Mouse (Mus musculus) left cerebral cortex, postnatal 4 days (tissue): ENCODE data around the gene Syt8. TPM values are rescaled to one million over a fixed set of nuclear protein-coding genes. Genes with fewer than 3 reads are reported as not detected.
"Not testable (repeated sequence)": the region's sequence is repeated elsewhere in the genome, so short reads cannot be mapped to it uniquely, and the experiment has no call there.

Experiments
- DNase-seq: peaks from one replicate; pipeline ENCODE4 v3.0.0-alpha.2; 2022
- intact Hi-C: fragments of 180-260 bp; cut with DNase I; formaldehyde crosslinking; loops from one replicate; pipeline ENCODE4 v1.15.1; 2025
- total RNA-seq, 2 experiments: library from RNA; stranded (reverse); gene quantifications; 2 replicates each; pipeline ENCODE4 v1.2.3; 2021

The Syt8 gene
- not detected for total RNA-seq

DNA sequence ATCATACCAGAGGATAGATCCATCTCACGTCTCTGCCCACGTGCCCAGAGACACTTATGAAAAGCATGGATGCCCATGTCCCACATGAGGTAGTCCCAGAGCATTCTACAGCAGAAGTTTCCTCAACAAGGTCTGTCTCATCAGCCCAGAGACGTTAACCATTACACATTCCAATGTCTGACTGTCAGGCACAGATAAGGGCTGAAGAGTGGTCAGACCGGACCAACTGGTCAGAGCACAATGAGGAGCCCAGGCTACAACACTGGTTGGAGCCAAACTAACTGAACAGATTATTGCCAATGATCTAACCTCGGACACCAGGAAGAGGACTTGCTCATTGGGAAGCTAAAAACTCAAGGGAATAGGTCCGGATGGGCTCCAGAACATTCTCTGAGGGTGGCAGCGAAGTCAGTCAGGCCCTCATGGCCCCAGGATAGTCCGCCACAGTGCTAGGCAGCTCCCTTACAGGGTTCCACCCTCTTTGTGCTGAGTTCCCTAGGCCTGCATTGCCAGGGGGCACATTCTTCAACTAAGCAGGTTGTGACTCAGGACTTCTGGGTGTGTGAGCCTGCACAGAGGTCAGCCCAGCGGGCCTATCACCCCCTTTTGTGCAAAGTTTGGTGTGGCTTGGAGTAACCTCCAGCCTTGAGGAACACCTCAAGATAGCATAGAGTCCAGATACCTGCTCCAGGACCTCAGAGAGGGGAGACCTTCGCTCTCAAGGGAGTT lies at the start of gene Syt8:
Syt8 (plus strand) TSS at position 714 of the 729 bp plus-strand sequence.
- intact Hi-C loops = no loop called here
- no peak for DNase-seq

GRCm38 (mm10) chr7:142385742-142386403 lies 48.8 kb upstream of the Syt8 start:
- DNase-seq = no peak
- intact Hi-C loops = no loop called here

GRCm38 (mm10) chr7:142386621-142387201 lies 47.9 kb upstream of the Syt8 start:
- no peak for DNase-seq
- intact Hi-C loops = no loop called here

DNA sequence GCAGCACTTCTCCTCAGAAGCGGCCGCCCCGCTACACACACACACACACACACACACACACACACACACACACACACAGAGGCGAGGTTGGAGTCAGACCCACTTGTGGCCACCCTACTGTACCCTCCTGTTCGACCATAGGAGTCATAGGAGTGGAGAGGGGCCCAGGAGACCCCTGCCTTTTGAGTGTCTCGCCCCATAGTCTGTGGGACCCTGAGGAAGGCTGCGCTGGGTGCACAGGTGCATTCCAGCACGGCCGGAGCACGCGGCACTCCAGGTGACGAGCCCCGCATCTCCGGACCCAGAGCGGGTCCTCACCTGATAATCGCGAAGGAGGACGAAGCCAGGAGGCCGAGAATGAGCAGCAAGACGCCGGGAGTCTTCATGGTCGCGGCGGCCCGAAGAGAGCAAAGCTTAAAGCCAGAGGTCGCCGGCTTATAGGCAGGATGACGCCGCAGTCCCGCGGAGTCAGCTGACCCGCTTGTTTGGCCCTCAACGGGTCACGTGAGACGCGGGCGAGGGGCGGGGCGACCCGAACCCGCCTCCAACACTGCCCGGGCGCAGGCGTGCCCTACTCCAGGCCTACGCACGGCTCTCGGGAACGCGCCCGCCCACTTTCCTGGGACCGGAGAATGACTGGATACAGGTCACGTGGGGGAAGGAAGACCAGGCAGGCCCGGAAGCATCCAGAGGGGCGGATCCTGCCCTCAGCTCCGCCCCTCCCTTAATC lies 47.1 kb upstream of the Syt8 start, which contains the start of gene Ctsd:
Ctsd (minus strand) TSS at position 620 of the 730 bp plus-strand sequence.
- intact Hi-C loops = no loop called here

GRCm38 (mm10) chr7:142388198-142388597 lies 46.5 kb upstream of the Syt8 start:
- DNase-seq = no peak
- intact Hi-C loops = no loop called here

More for the DNA sequence above, 47.1 kb upstream of the Syt8 start, which contains the start of gene Ctsd:
- peak; percentile 99 for DNase-seq

DNA sequence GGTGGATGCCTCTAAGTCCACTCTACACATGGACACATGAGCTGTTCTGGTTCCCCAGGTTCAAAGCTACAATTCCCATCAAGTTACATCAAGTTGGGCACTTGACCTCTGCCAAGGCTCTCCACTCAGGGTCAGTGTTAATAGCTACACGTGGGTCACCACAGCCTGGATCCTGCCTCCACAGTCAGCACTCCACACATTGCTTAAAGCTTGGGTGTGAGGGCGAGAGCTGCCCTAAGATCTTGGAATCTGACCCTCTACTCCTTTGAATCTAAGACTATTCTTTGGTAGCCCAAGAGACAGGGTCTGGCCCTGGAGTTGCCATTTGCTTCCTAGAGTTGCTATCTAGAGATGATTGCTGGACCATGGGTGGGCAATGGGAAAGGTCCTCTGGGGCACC lies 45.9 kb upstream of the Syt8 start:
- intact Hi-C loops = no loop called here
- no peak for DNase-seq

DNA sequence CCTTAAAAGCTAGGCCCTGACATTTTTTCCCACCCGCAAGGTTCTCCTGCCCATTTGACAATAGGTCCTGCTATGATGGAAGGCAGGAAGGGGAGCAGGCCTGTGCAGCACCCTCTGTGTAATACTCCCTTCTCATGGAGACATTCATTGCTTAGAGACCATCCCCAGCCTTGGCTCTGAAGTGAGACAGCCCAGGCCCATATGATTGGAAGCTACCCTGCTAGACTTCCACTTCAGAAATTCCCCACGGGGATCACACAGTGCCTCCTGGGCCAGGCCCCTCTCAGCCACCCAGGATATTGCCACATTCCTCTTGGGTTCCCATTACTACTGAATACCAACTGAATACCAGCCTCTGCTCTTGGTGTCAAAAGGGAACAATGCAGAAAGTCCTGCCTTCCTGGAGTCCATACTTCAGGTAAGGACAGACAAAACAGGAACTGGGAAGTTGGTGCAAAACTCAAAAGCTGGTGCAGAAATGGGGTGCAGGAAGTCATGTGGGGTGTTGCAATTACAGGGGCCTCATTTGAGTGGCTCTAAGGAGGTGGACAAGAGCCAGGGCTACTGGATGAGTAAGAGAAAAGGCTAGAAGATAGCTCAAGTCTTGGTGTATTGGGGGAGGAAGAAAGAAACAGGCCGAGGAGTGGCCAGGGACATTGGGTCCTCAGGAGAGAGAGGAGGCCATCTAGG lies 44.5 kb upstream of the Syt8 start:
- intact Hi-C loops = no loop called here
- no peak for DNase-seq

DNA sequence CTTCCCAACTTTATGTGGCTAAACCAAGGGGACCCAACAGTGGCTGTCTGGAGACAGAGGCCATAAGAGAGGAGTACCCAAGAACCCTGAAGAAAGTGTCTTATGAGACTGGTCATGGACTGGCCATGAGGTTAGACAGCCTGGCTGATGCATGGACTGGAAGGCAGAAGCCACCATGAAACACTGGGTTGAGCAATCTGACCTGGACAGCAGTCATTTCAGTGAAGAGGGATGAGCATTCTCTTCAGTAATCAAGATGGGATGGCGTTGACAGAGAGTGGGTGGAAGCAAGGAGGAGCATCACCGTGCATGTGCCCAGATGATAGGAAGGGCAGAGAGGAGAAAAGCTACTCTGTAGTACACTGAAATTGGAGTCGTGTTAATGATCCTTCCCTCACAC lies 43.5 kb upstream of the Syt8 start:
- DNase-seq = no peak
- intact Hi-C loops = no loop called here

- no peak for DNase-seq
- intact Hi-C loops = no loop called here
These were observed 43.0 kb upstream of the Syt8 start for GRCm38 (mm10) chr7:142391609-142392008.

DNA sequence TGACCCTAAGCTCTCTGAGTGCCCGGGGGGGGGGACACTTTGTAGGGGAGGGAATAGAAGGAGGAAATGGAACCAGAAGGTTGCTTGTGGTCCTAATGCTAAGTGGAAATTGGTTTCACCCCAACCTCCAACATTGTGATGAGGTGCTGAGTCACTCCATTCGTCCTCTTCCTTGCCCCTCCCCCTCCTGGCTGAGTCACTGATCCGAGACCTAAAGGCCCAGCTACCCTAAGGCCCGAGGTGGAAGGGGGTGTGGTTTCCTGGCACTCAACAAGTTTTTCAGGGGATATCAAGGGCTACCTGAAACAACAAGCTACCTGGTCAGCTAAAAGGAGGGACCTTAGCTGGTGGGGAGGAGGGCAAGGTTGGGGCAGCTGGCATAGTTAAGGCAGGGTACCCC lies 41.5 kb upstream of the Syt8 start:
- DNase-seq = no peak
- intact Hi-C loops = no loop called here

DNA sequence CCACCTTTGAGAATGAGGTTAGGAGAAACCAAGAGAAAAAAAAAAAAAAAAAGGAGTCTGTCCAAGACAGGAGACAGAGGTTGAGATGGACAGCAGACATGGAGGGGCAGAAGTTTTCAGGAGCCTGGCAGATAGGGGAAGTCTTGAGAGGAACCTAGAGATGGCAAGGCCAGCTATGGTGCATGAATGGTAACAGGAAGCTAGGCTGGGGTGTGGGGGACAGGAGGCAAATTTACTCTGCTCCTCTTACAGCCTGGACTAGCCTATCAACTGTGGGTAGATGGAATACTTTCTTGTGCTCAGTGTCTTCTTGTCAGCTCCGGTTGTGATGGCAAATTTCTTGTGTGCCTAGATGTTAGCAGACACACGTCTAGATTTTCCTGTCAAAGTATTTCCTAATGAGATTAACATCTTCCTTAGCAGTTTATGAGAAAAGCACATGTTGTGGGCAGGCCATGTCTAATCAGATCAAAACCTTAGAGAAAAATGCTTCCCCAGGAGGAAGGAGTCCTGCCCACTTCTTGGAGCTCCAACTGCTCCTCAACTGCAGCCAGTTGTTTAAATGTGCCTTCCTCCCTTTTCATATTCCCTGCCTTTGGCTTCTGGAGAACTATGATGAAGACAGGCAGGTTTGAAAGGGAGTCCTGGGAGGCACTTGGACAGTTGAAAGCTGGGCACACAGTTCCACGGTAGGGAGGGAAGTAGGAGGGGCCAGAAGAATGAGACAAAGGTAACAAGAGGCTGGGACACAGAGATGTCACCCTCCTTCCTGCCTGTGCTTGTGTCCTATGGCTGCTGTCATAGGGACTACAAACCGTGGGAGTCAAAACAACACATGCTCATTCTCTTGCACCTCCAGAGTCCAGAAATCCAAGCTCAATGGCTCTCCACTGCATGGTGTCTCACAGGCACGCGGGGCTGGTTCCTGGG lies 40.1 kb upstream of the Syt8 start:
- DNase-seq = no peak
- intact Hi-C loops = no loop called here

- intact Hi-C loops = no loop called here
- no peak for DNase-seq
These were observed 39.2 kb upstream of the Syt8 start for GRCm38 (mm10) chr7:142395472-142395871.

- intact Hi-C loops = no loop called here
- DNase-seq = no peak
These were observed 38.0 kb upstream of the Syt8 start for GRCm38 (mm10) chr7:142396611-142397010.

DNA sequence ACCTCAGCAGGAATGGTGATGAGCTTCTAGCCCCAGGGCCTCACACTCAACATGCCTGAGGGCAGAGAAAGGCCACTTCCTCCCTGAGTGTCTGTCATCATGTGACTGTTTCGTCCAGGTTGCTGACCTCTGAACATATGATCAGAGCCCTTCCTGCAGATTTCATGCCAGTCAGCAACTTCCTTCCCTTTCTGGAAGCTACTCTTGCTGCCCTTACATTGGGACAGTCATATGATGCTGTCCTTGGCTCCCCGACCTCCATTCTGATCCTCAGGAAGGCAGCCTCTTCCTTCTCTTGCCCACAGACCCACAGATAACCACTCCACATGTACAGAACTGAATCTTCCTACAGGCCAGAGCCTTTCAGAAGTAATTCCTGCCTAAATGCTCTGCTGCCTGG lies 36.6 kb upstream of the Syt8 start:
- no peak for DNase-seq
- intact Hi-C loops = no loop called here

DNA sequence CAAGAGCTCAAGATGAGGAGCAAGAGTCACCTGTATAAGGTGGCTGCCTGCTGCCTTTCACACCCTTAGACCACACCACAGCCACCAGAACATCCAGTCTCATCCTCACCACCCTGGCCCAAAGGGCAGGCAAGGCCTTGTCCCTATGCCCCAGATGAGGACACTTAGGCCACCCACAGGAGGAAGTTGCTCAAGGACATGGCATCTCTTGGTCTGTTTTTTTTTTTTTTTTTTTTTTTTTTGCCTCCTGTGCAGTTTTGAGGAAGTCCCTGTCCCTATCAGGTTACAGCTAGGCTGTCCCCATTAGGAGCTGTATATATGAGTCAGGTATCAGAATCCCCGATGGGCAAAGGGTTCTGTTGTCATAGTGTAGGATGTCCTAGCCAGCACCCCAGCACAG lies 35.4 kb upstream of the Syt8 start:
- intact Hi-C loops = no loop called here
- DNase-seq = no peak

DNA sequence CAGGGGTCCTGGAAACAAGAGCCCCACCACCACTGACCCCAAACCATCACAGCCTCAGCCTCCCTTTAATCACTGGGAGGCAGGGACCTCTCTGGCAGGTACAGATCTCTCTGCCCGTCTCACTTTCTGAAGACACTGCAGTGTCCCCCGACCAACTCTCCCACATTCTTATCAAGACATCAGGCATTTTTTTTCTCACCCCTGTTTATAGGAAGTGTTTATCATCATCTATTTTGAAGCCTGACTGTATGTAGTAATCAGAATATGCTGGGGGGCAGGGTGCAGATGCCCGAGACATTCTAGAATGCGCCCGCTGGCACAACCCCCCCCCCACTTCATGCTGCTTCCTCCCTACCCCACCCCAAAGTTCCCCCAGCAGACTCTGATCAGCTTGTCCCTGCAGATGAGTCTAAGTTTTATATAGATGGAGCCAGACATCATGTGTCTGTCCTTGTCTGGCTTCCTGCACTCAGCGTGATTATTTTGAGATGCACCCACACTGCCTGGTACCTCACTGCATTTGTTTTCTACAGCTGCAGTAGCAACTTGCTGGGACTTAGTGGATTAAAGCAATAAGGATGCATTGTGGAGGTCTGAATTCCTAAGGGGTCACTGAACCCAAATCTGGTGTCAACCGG lies 34.4 kb upstream of the Syt8 start:
- intact Hi-C loops = no loop called here
- no peak for DNase-seq

GRCm38 (mm10) chr7:142400750-142401142 lies 33.9 kb upstream of the Syt8 start:
- DNase-seq = no peak

GRCm38 (mm10) chr7:142403591-142403990 lies 31.1 kb upstream of the Syt8 start:
- DNase-seq = no peak

More at GRCm38 (mm10) chr7:142400750-142401142, 33.9 kb upstream of the Syt8 start:
- intact Hi-C loops = no loop called here

DNA sequence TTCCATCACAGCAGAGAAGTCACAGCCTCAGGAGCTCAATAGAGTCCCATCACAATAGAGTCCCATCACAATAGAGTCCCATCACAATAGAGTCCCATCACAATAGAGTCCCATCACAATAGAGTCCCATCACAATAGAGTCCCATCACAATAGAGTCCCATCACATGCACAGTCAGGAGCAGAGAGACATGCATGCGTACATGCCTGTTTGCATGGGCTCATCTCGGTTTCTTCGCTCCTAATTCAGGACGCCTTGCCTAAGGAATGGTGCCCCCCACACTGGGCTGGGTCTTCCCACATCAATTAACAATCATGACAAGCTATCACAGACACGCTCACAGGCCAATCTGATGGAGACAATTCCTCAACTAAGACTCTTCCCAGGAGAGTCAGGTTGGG lies 29.5 kb upstream of the Syt8 start:
- intact Hi-C loops = not testable (repeated sequence)

More at GRCm38 (mm10) chr7:142403591-142403990, 31.1 kb upstream of the Syt8 start:
- intact Hi-C loops = no loop called here

More for the DNA sequence above, 29.5 kb upstream of the Syt8 start:
- DNase-seq = not testable (repeated sequence)
